Mouse (Mus musculus) midbrain, postnatal 0 days (tissue): ENCODE results near the gene H2-M5. TPM values are rescaled to one million over a fixed set of nuclear protein-coding genes. Genes with fewer than 3 reads are reported as not detected.
"Not testable (repeated sequence)": the region's sequence is repeated elsewhere in the genome, so short reads cannot be mapped to it uniquely, and the experiment has no call there.

Experiments
- ATAC-seq: fragments of 200-750 bp; cut with Nextera tagmentation; 2 replicates; pipeline ENCODE4 v1.8.0; 2017; ENCODE audit warnings: moderate number of reproducible peaks, mild to moderate bottlenecking, moderate TSS enrichment, moderate library complexity; ENCODE audit not compliant: low FRiP score
- DNase-seq: peaks from one replicate; pipeline ENCODE4 v3.0.0-alpha.2; 2015; ENCODE audit warnings: low spot score
- H3K27ac ChIP-seq: fragments of 300-500 bp; sonication (generic); 2 replicates; pipeline ENCODE4 v1.5.1; 2014; ENCODE audit warnings: low read depth, mild to moderate bottlenecking, low read length, mixed read lengths
- H3K27me3 ChIP-seq: fragments of 300-500 bp; sonication (generic); 2 replicates; pipeline ENCODE4 v1.6.1; 2014; ENCODE audit warnings: low read length, control low read depth, mixed read lengths; ENCODE audit not compliant: insufficient read depth
- H3K36me3 ChIP-seq: fragments of 300-500 bp; sonication (generic); 2 replicates; pipeline ENCODE4 v1.6.1; 2014; ENCODE audit warnings: low read length, control low read depth, mixed read lengths; ENCODE audit not compliant: insufficient read depth
- H3K4me1 ChIP-seq: fragments of 300-500 bp; sonication (generic); 2 replicates; pipeline ENCODE4 v1.6.1; 2014; ENCODE audit warnings: mild to moderate bottlenecking, control low read depth, antibody characterized with exemption, low read length, mixed read lengths; ENCODE audit not compliant: insufficient read depth
- H3K4me2 ChIP-seq: fragments of 300-500 bp; sonication (generic); 2 replicates; pipeline ENCODE4 v1.6.1; 2014; ENCODE audit warnings: low read depth, mild to moderate bottlenecking, low read length, mixed read lengths; ENCODE audit not compliant: poor library complexity, severe bottlenecking
- H3K4me3 ChIP-seq: fragments of 300-500 bp; sonication (generic); 2 replicates; pipeline ENCODE4 v1.5.1; 2014; ENCODE audit warnings: low read depth, mild to moderate bottlenecking, low read length, moderate library complexity
- H3K9ac ChIP-seq: fragments of 300-500 bp; sonication (generic); replicated peaks from 2 replicates; pipeline ENCODE4 v1.6.1; 2014; ENCODE audit warnings: mild to moderate bottlenecking, low read length, moderate library complexity, mixed read lengths; ENCODE audit not compliant: poor library complexity, severe bottlenecking
- H3K9me3 ChIP-seq: fragments of 300-500 bp; sonication (generic); 2 replicates; pipeline ENCODE4 v1.6.1; 2016; ENCODE audit warnings: low read length, control low read depth
- CTCF ChIP-seq: IDR thresholded peaks from 2 replicates; pipeline ENCODE4 v1.5.1; 2016; ENCODE audit warnings: antibody characterized with exemption, mild to moderate bottlenecking
- WGBS: fragments of 180-500 bp; shearing (Covaris S2); extraction: QIAGEN DNeasy Blood & Tissue Kit; methylation state at CpG from one replicate; pipeline ENCODE4 v1.1.7; 2014; 5-methylcytosine and 5-hydroxymethylcytosine counted together
- polyA plus RNA-seq: library from polyadenylated mRNA; unstranded; fragments of >200 nt; fragmentation: Nextera tagmentation; extraction: Ambion mirVana; gene quantifications from 2 replicates; pipeline ENCODE4 v1.2.1, GENCODE M21; 2015
- total RNA-seq: library from RNA; depleted of rRNA; stranded (reverse); fragments of >200 nt; gene quantifications from 2 replicates; pipeline ENCODE4 v1.2.3, GENCODE M21; 2014

Gene H2-M5
- total and polyA plus RNA-seq, 2 experiments from 2014 or later = 1.6 to 2.0 TPM

DNA sequence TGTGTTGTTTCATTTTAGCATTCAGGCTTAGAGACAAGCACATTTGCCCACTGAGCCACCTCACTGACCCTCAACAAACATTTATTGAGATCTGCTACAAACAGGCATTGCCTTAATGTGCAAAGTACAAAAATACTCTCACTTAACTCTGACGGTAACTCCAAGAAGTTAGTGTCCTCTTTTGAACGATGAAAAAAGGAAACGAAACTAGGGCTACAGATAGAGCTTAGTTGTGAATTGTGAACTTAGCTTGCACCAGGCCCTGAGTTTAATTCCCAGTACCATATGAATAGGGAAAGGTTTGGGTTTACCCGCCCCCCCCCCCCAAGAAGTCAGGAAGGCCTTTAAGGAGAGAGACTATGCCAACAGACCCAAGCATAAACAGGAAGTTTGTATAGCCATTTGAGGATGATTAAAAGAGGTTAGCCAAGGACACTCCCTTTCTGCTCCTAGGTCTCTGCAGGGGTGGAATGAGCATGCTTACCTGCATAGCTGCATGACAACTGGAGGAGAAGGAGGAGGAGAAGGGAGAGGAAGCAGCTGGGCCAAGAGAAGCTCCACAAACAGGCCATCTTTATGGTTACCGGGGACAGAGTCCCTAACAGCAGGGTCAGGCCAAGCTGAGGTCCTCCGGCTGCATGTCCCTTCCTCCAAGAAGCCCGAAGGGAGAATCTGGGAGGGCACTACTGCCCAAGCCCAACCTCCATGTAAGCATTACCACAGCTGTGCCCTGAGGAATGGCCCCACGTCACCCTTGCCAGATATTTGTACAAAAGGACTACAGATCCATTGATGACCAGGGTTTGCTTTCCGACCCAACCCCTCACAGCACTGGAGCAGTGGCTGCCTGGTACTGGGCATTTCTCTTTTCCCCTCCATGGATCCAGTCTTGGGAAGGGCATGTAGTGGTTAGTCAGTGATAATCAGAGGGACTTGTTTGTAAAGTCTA, 33.6 kb upstream of the H2-M5 start, which contains the start of gene Mog:
Gene Mog (minus strand): TSS at position 771 of the 949 bp plus-strand sequence.
- H3K27me3 ChIP-seq = no peaks in the 10 kb centered on the region
- H3K9ac ChIP-seq = no peak within 1 kb of the TSS
- no peak within 1 kb of the TSS for H3K4me2 ChIP-seq
- H3K27ac ChIP-seq = no peak within 1 kb of the TSS
- ATAC-seq = no peak
- no peaks in the 10 kb centered on the region for H3K4me1 ChIP-seq
- no peak for TF ChIP-seq CTCF
- 81% methylated on average over 9 of the region's 9 CpGs for WGBS
- H3K36me3 ChIP-seq = no peaks in the 10 kb centered on the region
- DNase-seq = no peak
- H3K9me3 ChIP-seq = no peaks in the 10 kb centered on the region
- no peak within 1 kb of the TSS for H3K4me3 ChIP-seq

DNA sequence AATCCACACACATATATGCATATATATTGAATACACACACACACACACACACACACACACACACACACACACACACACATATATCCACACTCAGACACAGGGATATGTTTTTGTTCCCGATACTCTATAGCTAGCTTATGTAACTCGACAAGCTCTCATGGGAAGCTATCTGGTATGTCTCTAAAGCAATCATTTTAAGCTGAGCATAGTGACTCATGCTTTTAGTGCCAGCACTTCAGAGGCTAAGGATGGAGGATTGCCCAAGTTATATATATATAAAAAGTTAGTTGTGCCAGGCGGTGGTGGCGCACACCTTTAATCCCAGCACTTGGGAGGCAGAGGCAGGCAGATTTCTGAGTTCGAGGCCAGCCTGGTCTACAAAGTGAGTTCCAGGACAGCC, 29.9 kb upstream of the H2-M5 start:
- H3K9me3 ChIP-seq, ATAC-seq, H3K4me1 ChIP-seq, H3K27ac ChIP-seq, H3K36me3 ChIP-seq, DNase-seq, H3K4me3 ChIP-seq, H3K4me2 ChIP-seq, H3K9ac ChIP-seq, H3K27me3 ChIP-seq: not testable (repeated sequence)
- 97% methylated on average over 5 of the region's 5 CpGs for WGBS

DNA sequence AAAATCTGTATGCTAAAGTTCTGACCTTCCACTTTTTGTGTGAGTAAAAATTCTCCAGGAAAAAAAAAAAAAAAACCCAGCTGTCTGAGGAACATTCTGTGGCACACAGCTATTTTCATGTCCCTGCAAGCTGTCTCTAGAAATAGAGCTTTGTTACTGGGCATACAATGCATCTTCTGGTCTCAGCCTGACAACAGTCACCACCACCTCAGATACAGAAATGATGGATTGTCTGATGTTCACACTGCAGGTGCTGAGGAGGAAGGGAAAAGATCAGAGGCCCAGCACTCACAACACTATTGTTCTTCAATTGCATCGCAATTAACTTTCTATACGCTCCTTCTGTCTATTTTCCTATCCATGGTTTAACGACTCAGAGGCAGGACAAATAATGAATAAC, 29.0 kb upstream of the H2-M5 start:
- no peak overlapping the region for H3K4me2 ChIP-seq
- no peak for DNase-seq
- no peak overlapping the region for H3K4me3 ChIP-seq
- H3K4me1 ChIP-seq = no peaks in the 10 kb centered on the region
- no peak for TF ChIP-seq CTCF
- ATAC-seq = no peak
- no peaks in the 10 kb centered on the region for H3K9me3 ChIP-seq
- 77% methylated on average over 3 of the region's 3 CpGs for WGBS
- no peak overlapping the region for H3K9ac ChIP-seq
- no peaks in the 10 kb centered on the region for H3K27me3 ChIP-seq
- no peaks in the 10 kb centered on the region for H3K36me3 ChIP-seq
- H3K27ac ChIP-seq = no peak overlapping the region

- H3K36me3 ChIP-seq = no peaks in the 10 kb centered on the region
- H3K4me3 ChIP-seq = no peak overlapping the region
- no peaks in the 10 kb centered on the region for H3K27me3 ChIP-seq
- ATAC-seq (no peak), DNase-seq (no peak)
- H3K27ac ChIP-seq = no peak overlapping the region
- no peak for TF ChIP-seq CTCF
- no peaks in the 10 kb centered on the region for H3K9me3 ChIP-seq
- no peak overlapping the region for H3K4me2 ChIP-seq
- H3K9ac ChIP-seq = no peak overlapping the region
- H3K4me1 ChIP-seq = no peaks in the 10 kb centered on the region
These were observed 27.0 kb upstream of the H2-M5 start for GRCm38 (mm10) chr17:37016333-37016732.

GRCm38 (mm10) chr17:37012141-37012540, 22.8 kb upstream of the H2-M5 start:
- no peak overlapping the region for H3K4me3 ChIP-seq
- H3K9ac ChIP-seq = no peak overlapping the region
- H3K27ac ChIP-seq = no peak overlapping the region
- 0 out of 2 replicates have a peak, but pooled peaks have one; percentile 20 for ATAC-seq
- 77% methylated on average over 5 of the region's 5 CpGs for WGBS
- no peaks in the 10 kb centered on the region for H3K9me3 ChIP-seq
- DNase-seq = no peak
- no peaks in the 10 kb centered on the region for H3K27me3 ChIP-seq
- peaks cover 31% of the 10 kb centered on the region for H3K36me3 ChIP-seq
- no peak for TF ChIP-seq CTCF
- no peaks in the 10 kb centered on the region for H3K4me1 ChIP-seq
- no peak overlapping the region for H3K4me2 ChIP-seq

DNA sequence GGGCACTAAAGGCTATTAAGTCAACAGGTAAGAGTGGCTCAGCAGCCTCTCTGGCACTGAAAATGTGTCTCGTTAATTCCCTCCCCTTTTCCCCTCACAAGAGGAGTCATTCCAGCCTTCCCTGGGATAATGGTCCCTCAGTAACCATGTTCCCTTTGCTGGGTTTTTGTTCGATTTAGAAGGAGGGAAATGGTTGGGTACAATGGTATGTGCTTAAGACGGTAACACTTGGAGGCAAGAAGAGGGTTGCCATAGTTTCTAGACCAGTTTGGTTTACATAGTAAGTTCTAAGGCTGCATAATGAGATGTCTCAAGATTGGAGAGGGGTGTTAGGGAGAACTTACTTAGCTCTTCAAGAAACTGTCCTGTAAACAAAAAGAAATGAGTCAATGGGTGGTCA, 22.4 kb upstream of the H2-M5 start:
- 70% methylated on average over 3 of the region's 3 CpGs for WGBS
- Histone ChIP-seq H3K4me1 (no peaks in the 10 kb centered on the region), H3K27me3 (no peaks in the 10 kb centered on the region), H3K9ac (no peak overlapping the region), H3K9me3 (no peaks in the 10 kb centered on the region), H3K4me3 (no peak overlapping the region), H3K27ac (no peak overlapping the region), H3K4me2 (no peak overlapping the region), H3K36me3 (peaks cover 35% of the 10 kb centered on the region)
- no peak for ATAC-seq
- TF ChIP-seq CTCF = no peak
- no peak for DNase-seq
